Mouse (Mus musculus) stomach, embryonic 14.5 days (tissue): ENCODE measurements around the gene Znfx1. TPM values are rescaled to one million over a fixed set of nuclear protein-coding genes. Genes with fewer than 3 reads are reported as not detected.
A peak's percentile ranks its signal among the peaks of the same experiment; 100 is the strongest.

Source experiments
- ATAC-seq: fragments of 200-750 bp; cut with Nextera tagmentation; 2 replicates; pipeline ENCODE4 v1.8.0; 2017; ENCODE audit warnings: low read depth, moderate TSS enrichment; ENCODE audit not compliant: insufficient number of reproducible peaks, insufficient read depth, low FRiP score
- H3K27ac ChIP-seq: fragments of 300-500 bp; sonication (generic); 2 replicates; pipeline ENCODE4 v1.5.1; 2014; ENCODE audit warnings: mild to moderate bottlenecking, low read length, moderate library complexity, mixed read lengths
- H3K27me3 ChIP-seq: fragments of 300-500 bp; sonication (generic); 2 replicates; pipeline ENCODE4 v1.6.1; 2014; ENCODE audit warnings: low read length, control low read depth, mixed read lengths; ENCODE audit not compliant: control insufficient read depth, insufficient read depth
- H3K36me3 ChIP-seq: fragments of 300-500 bp; sonication (generic); 2 replicates; pipeline ENCODE4 v1.6.1; 2014; ENCODE audit warnings: mild to moderate bottlenecking, control low read depth, low read length, moderate library complexity, mixed read lengths; ENCODE audit not compliant: control insufficient read depth, insufficient read depth
- H3K4me1 ChIP-seq: fragments of 300-500 bp; sonication (generic); 2 replicates; pipeline ENCODE4 v1.6.1; 2014; ENCODE audit warnings: low read length, control low read depth, mixed read lengths; ENCODE audit not compliant: control insufficient read depth, insufficient read depth
- H3K4me2 ChIP-seq: fragments of 300-500 bp; sonication (generic); replicated peaks from 2 replicates; pipeline ENCODE4 v1.6.1; 2014; ENCODE audit warnings: low read depth, low read length, control low read depth
- H3K4me3 ChIP-seq: fragments of 300-500 bp; sonication (generic); 2 replicates; pipeline ENCODE4 v1.5.1; 2014; ENCODE audit warnings: low read depth, low read length, control low read depth
- H3K9ac ChIP-seq: fragments of 300-500 bp; sonication (generic); replicated peaks from 2 replicates; pipeline ENCODE4 v1.6.1; 2014; ENCODE audit warnings: low read depth, mild to moderate bottlenecking, control low read depth, low read length, moderate library complexity, mixed read lengths
- H3K9me3 ChIP-seq: fragments of 300-500 bp; sonication (generic); 2 replicates; pipeline ENCODE4 v1.6.1; 2016; ENCODE audit warnings: low read depth, low read length, control low read depth; ENCODE audit not compliant: control insufficient read depth
- WGBS: fragments of 180-500 bp; shearing (Covaris S2); extraction: QIAGEN DNeasy Blood & Tissue Kit; methylation state at CpG from one replicate; pipeline ENCODE4 v1.1.7; 2014; 5-methylcytosine and 5-hydroxymethylcytosine counted together
- polyA plus RNA-seq: library from polyadenylated mRNA; unstranded; fragments of >200 nt; fragmentation: Nextera tagmentation; extraction: Ambion mirVana; gene quantifications from 2 replicates; pipeline ENCODE4 v1.2.1, GENCODE M21; 2014

Gene Znfx1
- polyA plus RNA-seq, 1 experiment from 2014 or later, result 6.7 TPM

DNA sequence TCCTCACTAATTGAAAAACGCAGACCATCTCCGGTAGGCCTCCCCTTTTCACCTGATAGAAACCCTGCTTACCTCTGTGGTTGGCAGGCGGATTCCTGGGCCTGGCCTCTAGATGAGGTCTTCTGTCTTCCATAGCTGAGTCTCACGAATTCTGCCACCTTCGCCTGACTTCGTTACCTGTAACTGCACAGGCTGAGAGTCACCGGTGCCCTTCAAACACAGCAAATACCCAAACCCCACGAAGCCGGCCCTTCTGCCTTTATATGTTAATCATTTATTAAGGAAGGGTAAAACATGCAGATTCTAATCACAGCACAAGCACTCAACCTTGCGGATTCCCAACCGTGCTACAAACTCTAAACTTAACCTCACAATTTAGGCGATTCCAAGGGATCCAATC, 2.9 kb downstream of the Znfx1 start:
- H3K36me3 ChIP-seq, result peaks cover 31% of the 10 kb centered on the region
- H3K4me3 ChIP-seq, result no peak overlapping the region
- peaks cover 21% of the 10 kb centered on the region for H3K4me1 ChIP-seq
- 58% methylated on average over 12 of the region's 12 CpGs for whole genome bisulfite sequencing
- H3K27me3 ChIP-seq, result no peaks in the 10 kb centered on the region
- no peak for ATAC-seq
- no peak overlapping the region for H3K27ac ChIP-seq
- H3K9ac ChIP-seq, result no peak overlapping the region
- H3K4me2 ChIP-seq, result no peak overlapping the region
- no peaks in the 10 kb centered on the region for H3K9me3 ChIP-seq

- Histone ChIP-seq H3K9me3 (no peaks in the 10 kb centered on the region), H3K4me3 (no peak overlapping the region), H3K27me3 (no peaks in the 10 kb centered on the region), H3K4me2 (no peak overlapping the region), H3K27ac (no peak overlapping the region), H3K9ac (no peak overlapping the region), H3K36me3 (peaks cover 31% of the 10 kb centered on the region), H3K4me1 (peaks cover 17% of the 10 kb centered on the region; the same call in 1 of the 2 replicates)
- WGBS, result 62% methylated on average over 8 of the region's 8 CpGs
- no peak for ATAC-seq
Observed at GRCm38 (mm10) chr2:167059536-167059935, 3.3 kb downstream of the Znfx1 start.

- WGBS, result 48% methylated on average over 3 of the region's 3 CpGs
- Histone ChIP-seq H3K9me3 (no peaks in the 10 kb centered on the region), H3K27me3 (no peaks in the 10 kb centered on the region), H3K9ac (no peak overlapping the region), H3K27ac (no peak overlapping the region), H3K4me1 (peaks cover 17% of the 10 kb centered on the region; the same call in 1 of the 2 replicates), H3K4me3 (no peak overlapping the region), H3K36me3 (peaks cover 32% of the 10 kb centered on the region), H3K4me2 (no peak overlapping the region)
- ATAC-seq, result no peak
Observed at GRCm38 (mm10) chr2:167058814-167059387, 3.9 kb downstream of the Znfx1 start.

DNA sequence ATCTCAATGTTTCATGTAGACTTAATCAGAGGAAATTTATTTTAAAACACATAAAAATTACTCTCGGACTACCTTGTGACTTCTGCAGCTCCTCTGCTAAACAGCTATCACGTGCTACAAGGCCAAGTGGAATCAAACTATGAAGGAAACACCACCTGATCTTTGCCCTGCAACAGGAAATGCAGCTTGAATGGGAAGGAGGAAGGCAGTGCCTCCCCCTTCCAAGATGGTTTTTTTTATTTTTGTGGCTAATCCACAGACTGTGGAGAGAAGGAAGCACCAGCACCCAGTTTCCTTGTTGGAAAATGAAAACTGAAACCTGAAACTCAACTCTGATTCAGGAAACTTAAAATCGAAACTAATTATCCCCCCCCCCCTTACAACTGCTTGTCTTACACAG, 4.6 kb downstream of the Znfx1 start:
- Histone ChIP-seq H3K4me1 (peaks cover 17% of the 10 kb centered on the region; the same call in 1 of the 2 replicates), H3K27ac (no peak overlapping the region), H3K27me3 (no peaks in the 10 kb centered on the region), H3K9ac (no peak overlapping the region), H3K4me3 (no peak overlapping the region), H3K9me3 (no peaks in the 10 kb centered on the region), H3K36me3 (peaks cover 32% of the 10 kb centered on the region), H3K4me2 (no peak overlapping the region)
- no peak for ATAC-seq
- 58% methylated on average over 3 of the region's 3 CpGs for WGBS

GRCm38 (mm10) chr2:167056942-167057323, 5.9 kb downstream of the Znfx1 start:
- peaks cover 32% of the 10 kb centered on the region for H3K36me3 ChIP-seq
- no peaks in the 10 kb centered on the region for H3K27me3 ChIP-seq
- H3K27ac ChIP-seq, result no peak overlapping the region
- H3K4me1 ChIP-seq, result peaks cover 17% of the 10 kb centered on the region; the same call in 1 of the 2 replicates
- no peak overlapping the region for H3K4me2 ChIP-seq
- WGBS, result 82% methylated on average over 5 of the region's 5 CpGs
- H3K4me3 ChIP-seq, result no peak overlapping the region
- no peak overlapping the region for H3K9ac ChIP-seq
- H3K9me3 ChIP-seq, result no peaks in the 10 kb centered on the region
- no peak for ATAC-seq

DNA sequence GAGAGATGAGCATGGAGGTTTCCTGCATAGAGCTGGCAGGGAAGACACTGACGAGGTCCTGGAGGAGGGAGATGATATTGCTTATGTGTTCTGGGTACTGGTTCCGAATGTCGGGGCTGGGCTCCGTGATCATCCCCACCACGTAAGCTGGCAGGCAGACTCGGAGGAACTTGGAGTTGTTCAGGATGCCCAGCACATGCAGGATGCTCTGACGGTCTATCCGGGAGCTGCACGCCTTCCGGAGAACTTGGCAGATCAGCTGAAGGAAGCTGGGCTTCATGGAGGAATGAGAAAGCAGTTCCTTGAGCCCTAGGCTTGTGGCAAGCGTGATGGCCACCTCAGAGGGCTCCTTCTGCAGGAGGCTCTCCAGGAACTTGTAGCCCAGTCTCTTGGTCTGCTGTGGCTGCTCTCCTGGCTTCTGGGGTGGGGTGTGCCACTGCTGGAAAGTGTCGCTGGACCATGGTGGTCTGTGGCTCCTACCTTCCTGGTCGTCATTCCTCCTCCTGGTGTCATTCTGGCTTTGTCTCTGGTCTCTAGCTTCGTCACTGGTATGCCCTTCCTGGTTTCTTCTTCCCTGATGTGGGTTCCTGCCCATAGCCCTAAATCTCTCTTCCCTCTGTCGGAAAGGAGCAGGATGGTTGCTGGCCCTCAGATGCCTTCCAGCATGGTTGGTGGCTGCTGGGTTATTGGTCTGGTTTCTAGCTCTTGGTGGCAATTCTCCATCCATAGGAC, 6.4 kb downstream of the Znfx1 start:
- H3K36me3 ChIP-seq, result peaks cover 32% of the 10 kb centered on the region

DNA sequence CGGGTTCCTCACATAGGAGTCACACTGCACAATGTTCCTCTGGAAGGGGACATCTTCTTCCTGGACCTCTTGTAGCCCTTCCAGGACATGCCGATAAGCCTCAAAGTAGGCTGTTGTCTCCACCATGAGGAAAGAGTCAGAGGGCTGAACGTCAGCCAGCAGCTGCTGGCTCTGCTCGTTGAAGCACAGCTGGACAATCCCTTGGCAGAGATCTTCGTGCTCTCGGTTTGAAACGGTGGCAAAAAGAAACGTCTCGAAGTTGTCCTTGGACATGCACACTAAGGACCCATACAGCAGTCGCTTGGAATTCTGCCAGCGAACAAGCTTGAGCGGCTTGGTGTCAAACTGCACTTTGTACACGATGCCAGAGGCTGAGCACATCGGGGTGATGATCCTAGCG, 7.4 kb downstream of the Znfx1 start:
- Histone ChIP-seq H3K4me1 (peaks cover 5% of the 10 kb centered on the region; the same call in 1 of the 2 replicates), H3K9me3 (no peaks in the 10 kb centered on the region), H3K27ac (no peak overlapping the region), H3K9ac (no peak overlapping the region), H3K4me2 (no peak overlapping the region), H3K27me3 (no peaks in the 10 kb centered on the region), H3K36me3 (peaks cover 32% of the 10 kb centered on the region), H3K4me3 (no peak overlapping the region)
- no peak for ATAC-seq
- WGBS, result 85% methylated on average over 15 of the region's 15 CpGs

More for the DNA sequence above, 6.4 kb downstream of the Znfx1 start:
- no peak overlapping the region for H3K4me3 ChIP-seq
- 94% methylated on average over 15 of the region's 15 CpGs for WGBS
- H3K9me3 ChIP-seq, result no peaks in the 10 kb centered on the region
- H3K27ac ChIP-seq, result no peak overlapping the region
- H3K4me2 ChIP-seq, result no peak overlapping the region
- no peaks in the 10 kb centered on the region for H3K27me3 ChIP-seq
- ATAC-seq, result no peak
- H3K9ac ChIP-seq, result no peak overlapping the region
- H3K4me1 ChIP-seq, result peaks cover 12% of the 10 kb centered on the region; the same call in 1 of the 2 replicates

DNA sequence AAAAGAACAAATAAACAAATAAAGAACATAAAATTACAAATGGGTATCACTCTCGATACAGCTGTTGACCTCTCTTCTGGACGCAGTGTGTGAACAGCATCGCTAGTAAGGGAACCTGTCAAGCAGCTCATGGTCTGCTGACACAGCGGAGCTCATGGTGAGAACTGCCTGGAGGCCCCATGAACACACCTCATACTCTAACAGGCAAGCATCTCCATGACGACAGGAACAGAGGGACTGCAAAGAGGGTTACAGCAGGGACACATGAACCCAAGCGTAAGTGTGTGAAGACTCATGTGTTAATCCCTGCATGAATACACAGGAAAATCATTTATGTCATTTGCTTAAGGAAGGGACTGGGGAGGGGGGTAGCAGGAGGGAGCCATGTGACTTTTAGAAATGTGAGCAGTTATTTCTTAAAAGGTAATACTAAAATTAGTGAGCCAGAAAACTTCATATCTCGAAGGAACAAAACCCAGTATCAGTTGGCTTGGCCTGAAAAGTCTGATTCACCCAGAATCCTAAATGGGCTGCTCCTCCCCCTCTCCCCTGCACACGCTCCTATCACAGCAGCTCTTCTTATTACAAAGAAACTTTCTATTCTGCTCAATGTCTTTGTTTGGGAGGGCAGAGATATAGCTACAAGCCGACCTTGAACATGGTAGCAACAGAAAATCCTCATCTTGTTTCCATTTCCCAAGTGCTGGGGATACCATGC, 9.5 kb downstream of the Znfx1 start:
- H3K9me3 ChIP-seq, result no peaks in the 10 kb centered on the region
- peak; percentile 47; the same call in 1 of the 2 replicates for ATAC-seq
- no peak overlapping the region for H3K4me3 ChIP-seq
- H3K4me2 ChIP-seq, result no peak overlapping the region
- H3K27ac ChIP-seq, result peak overlapping the region; percentile 44; the same call in 1 of the 2 replicates
- H3K9ac ChIP-seq, result no peak overlapping the region
- no peaks in the 10 kb centered on the region for H3K27me3 ChIP-seq
- WGBS, result 65% methylated on average over 9 of the region's 9 CpGs
- H3K4me1 ChIP-seq, result no peaks in the 10 kb centered on the region
- peaks cover 43% of the 10 kb centered on the region for H3K36me3 ChIP-seq
